Mouse (Mus musculus): ENCODE data around the gene Micall1.

Micall1 gene

GRCm38 (mm10) chr15:79108421-79109320, at the start of gene Micall1:
TSS of gene Micall1 (plus strand) at chr15:79108898.
- CTCF ChIA-PET, result no interaction called here

GRCm38 (mm10) chr15:79060887-79061565, 47.7 kb upstream of the Micall1 start:
- CTCF ChIA-PET, result no interaction called here

DNA sequence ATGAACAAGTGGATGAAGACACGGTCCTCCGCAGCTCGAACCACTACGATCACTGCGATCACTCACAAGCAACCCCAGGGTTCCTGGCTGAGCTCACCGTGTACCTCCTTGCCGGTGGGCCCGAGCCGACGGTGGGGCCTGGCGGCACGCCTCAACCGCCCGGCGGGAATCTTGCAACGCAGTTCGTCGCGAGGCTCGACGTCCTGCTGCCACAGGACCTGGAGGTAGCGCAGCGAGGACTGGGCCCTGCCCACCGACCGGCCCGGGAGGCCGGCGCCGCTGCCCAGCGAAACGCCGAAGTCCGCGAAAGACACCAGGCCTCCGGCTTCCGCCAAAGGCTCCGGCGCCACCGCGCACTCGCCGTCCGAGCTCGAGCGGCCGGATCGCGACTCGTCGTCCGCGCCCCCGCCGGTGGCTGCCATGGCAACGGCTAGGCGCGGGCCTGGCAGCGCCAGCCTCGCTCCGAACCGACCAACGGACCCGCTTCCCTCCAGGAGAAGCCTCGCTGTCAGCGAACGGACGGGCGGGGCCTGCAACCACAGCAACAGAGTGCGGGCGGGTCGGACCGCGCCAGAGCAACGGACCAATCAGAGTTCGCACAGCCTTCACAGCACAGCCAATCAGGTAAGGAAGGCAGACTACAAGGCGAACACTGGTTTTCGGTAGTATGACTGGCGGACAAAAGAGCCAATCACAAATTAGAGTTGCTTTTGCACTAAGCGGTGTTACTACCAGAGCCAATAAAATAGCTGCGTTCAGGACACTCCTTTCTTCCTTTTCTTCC, 46.1 kb upstream of the Micall1 start, which contains the start of gene Ankrd54:
Gene Ankrd54, minus strand, starts transcription at position 518 of the 784 bp plus-strand sequence.
- CTCF ChIA-PET, result interaction anchor here (0.7 kb wide), 1 partner anchor 59 kb away, joined by 9 read pairs; no protein-coding TSS in a partner anchor

- CTCF ChIA-PET, result interaction anchor here (0.7 kb wide), 2 partner anchors 59 to 839 kb away, joined by 3 to 9 read pairs; no protein-coding TSS in a partner anchor
Observed at GRCm38 (mm10) chr15:79063160-79063740, 45.4 kb upstream of the Micall1 start.

DNA sequence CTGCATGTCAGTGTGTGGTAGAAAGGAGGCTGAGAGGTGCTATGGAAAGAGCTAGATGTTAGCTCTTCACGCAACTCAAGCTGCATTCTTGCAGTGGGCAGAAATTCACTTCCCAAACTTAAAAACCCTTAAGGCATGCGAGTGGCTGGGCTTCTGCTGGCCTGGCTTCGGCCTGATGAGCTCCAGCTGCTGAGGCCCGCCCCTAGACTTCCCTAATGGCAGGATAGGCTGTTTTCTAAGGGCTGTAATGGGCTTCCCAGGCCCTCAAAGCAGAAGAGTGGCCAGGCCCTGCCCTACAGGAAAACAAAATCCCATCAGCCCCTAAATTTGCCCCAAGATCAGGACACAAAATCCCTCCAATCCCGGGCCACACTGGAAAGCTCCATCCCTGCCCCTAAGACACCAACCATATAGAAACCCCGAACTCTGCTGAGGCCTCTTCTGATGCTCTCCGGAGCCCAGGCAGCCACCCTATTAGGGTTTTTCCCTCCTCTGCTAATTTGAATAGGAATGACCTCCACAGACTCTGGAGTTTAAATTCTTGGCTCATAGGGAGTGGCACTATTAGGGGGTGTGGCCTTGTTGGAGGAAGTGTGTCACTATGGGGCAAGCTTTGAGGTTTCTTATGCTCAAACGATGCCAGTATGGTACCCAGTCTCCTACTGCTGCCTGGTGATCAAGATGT, 43.5 kb upstream of the Micall1 start:
- CTCF ChIA-PET, result interaction anchor here (0.5 kb wide), 1 partner anchor 215 kb away, joined by 4 read pairs; no protein-coding TSS in a partner anchor

- CTCF ChIA-PET, result no interaction called here
Observed at GRCm38 (mm10) chr15:79066276-79066675, 42.4 kb upstream of the Micall1 start.

- CTCF ChIA-PET, result interaction anchor here (0.7 kb wide), 1 partner anchor 11 kb away, joined by 3 read pairs; no protein-coding TSS in a partner anchor
Observed at GRCm38 (mm10) chr15:79067631-79068030, 41.1 kb upstream of the Micall1 start.

DNA sequence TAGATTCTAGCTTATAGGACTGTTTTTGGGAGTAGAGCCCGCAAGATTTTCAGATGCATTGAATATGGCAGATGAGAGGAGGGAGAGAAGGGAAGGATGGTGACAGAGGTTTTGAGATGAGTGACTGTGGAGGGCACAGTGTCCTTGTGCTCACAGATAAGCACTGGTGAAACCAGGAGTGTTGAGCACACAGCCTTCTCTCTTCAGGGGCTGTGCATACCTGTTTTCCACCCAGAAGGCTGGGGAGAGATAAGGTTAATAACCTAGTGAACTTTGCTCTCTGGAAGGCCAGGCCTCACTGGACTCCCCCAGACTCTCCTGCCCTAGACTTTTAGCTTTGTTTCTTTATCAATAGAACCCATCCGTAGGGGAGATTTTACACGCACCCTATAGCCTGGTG, 40.3 kb upstream of the Micall1 start:
- CTCF ChIA-PET, result interaction anchor here (0.7 to 0.8 kb wide), 2 partner anchors 12 to 31 kb away, joined by 3 read pairs; no protein-coding TSS in a partner anchor

- CTCF ChIA-PET, result interaction anchor here (0.6 to 1.3 kb wide), 4 partner anchors 45 to 211 kb away, joined by 3 to 9 read pairs (median 5); partner anchors contain the start of gene Pdxp
Observed at GRCm38 (mm10) chr15:79071117-79072039, 37.3 kb upstream of the Micall1 start.

- CTCF ChIA-PET, result no interaction called here
Observed at GRCm38 (mm10) chr15:79073752-79074151, 34.9 kb upstream of the Micall1 start.

GRCm38 (mm10) chr15:79074446-79074845, 34.3 kb upstream of the Micall1 start:
- CTCF ChIA-PET, result no interaction called here

DNA sequence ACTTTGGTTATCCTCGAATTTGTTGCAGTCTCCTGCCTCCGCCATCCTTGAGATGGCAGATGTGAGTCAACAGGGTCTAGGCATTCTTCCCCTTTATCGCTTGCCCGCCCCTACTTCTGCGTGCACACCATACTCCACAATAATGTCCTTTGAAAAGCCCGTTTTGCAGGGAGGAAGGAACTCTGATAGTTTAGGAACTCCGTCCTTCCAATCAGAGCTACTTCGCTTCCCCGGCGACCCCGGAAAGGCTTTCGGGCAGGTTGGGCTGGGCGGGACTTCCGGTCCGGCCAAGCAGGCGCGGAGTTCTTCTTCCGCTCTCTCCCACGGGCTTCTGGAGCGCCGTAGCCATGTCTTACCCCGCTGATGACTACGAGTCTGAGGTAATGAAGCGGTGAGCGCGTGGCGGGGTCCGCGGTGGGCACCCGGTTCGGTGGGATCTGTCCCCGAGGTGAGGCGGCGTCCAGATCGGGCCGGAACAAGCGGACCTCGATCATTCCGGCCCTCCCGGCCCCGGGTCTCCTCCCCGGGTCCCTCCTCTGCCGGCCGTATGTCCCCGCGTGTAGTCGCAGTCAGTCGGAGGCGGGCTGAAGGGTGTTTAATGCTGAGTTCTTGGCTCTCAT, 33.7 kb upstream of the Micall1 start, which contains the start of gene Eif3l:
Gene Eif3l, plus strand, starts transcription at position 267 of the 620 bp plus-strand sequence.
- CTCF ChIA-PET, result no interaction called here

DNA sequence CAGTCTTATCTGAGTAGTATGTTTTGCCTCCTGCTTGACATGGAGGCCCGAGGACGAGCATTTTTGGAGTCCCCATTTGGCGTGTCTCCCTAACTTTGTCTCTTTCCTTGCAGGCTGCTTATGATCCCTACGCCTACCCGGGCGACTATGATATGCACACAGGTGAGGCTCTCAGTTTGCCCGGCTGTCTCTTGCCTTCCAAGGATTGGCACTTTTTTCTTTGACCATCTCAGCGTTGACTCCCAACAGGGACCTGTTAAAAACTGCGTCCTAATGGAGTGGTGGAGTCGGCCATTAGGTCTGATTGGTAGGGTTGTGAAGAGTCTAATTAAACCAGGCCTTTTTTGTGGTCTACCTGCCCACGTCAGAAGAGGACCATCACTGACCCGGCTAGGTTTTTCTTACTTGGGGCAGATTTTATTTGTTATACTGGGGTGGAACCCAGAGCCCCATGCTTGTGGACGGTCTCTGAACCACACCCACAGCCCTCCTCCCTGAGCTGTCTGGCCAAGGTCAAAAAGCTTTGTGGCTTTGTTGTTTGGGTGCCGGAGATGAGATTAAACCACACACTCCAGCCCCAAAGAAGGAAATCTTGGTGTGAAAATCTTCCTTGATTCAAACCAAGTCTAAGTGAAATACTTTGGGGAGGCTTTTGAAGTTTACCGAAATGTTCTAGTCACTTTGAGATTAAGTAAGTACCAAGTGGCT, 32.9 kb upstream of the Micall1 start:
- CTCF ChIA-PET, result interaction anchor here (0.6 kb wide), 1 partner anchor 70 kb away, joined by 4 read pairs; no protein-coding TSS in a partner anchor

DNA sequence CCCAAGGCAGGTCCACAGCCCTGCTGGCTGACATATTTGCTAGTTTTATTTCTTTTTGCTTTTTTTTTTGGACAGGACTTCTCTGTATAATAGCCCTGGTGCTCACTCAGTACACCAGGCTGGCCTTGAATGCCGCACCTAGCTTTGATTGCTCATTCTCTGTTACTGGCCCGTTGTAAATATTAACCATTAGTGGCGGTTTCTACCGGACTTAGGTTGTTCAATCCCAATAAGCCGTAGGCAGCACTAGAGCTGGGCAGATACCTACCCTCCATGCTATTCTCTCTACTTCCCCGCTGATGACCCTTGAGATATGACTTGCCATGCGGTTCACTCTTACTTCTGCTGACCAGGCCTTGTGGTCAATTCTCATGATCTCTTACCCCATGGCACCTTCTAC, 29.1 kb upstream of the Micall1 start:
- CTCF ChIA-PET, result no interaction called here

DNA sequence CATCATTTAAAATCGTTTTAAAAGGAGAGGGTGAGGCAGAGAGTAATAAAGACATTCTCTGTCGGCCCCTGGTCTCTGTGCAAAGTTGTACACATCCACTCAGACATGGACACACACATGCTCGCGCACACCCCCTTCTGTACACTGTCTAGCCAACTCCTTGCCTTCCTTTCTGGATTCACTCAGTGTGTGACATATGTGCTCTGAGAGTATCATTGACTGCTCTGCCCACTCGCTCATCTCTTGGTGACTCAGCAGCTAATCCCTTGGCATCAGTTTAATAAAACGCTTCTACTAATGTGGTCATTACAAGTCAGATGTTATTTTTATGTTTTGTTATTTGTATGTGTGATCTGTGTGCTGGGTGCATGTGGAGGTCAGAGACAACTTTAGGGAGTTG, 16.4 kb upstream of the Micall1 start:
- CTCF ChIA-PET, result no interaction called here

- CTCF ChIA-PET, result no interaction called here
Observed at GRCm38 (mm10) chr15:79093083-79093839, 15.4 kb upstream of the Micall1 start.

GRCm38 (mm10) chr15:79095483-79095882, 13.2 kb upstream of the Micall1 start:
- CTCF ChIA-PET, result no interaction called here

- CTCF ChIA-PET, result no interaction called here
Observed at GRCm38 (mm10) chr15:79096556-79096955, 12.1 kb upstream of the Micall1 start.
